Mouse (Mus musculus) megakaryocyte, embryonic 14.5 days (primary cell): ENCODE data around the gene Tenm1. TPM values are rescaled to one million over a fixed set of nuclear protein-coding genes. Genes with fewer than 3 reads are reported as not detected.

Source experiments
- H3K27me3 ChIP-seq: replicated peaks from 2 replicates; pipeline ENCODE3; 2012; ENCODE audit warnings: inconsistent platforms
- H3K36me3 ChIP-seq: replicated peaks from 2 replicates; pipeline ENCODE3; 2012; ENCODE audit warnings: low read length, inconsistent platforms, mixed read lengths
- H3K4me1 ChIP-seq: 2 replicates; pipeline ENCODE4 v1.6.1; 2012; ENCODE audit warnings: inconsistent platforms
- H3K4me3 ChIP-seq: replicated peaks from 2 replicates; pipeline ENCODE3; 2012; ENCODE audit warnings: moderate library complexity, mild to moderate bottlenecking, inconsistent platforms
- H3K9me3 ChIP-seq: 2 replicates; pipeline ENCODE4 v1.6.1; 2012; ENCODE audit warnings: inconsistent platforms
- FLI1 ChIP-seq: IDR thresholded peaks from 2 replicates; pipeline ENCODE4 v1.6.1; 2012; ENCODE audit warnings: low read length, inconsistent platforms, mixed read lengths
- GATA1 ChIP-seq: IDR thresholded peaks from 3 replicates; pipeline ENCODE4 v1.6.1; 2012; ENCODE audit warnings: mixed read lengths, low read length, inconsistent platforms, borderline replicate concordance
- polyA plus RNA-seq: library from polyadenylated mRNA; stranded (reverse); fragments of >175 nt; gene quantifications from 2 replicates; pipeline ENCODE4 v1.2.3, GENCODE M21; 2012; ENCODE audit warnings: low replicate concordance; ENCODE audit not compliant: insufficient read depth

Gene Tenm1
- polyA plus RNA-seq, 1 experiment = not detected

- TF ChIP-seq GATA1 (no peak), FLI1 (no peak)
- Histone ChIP-seq H3K4me3 (no peak overlapping the region), H3K4me1 (no peaks in the 10 kb centered on the region), H3K9me3 (no peaks in the 10 kb centered on the region), H3K27me3 (no peaks in the 10 kb centered on the region), H3K36me3 (no peaks in the 10 kb centered on the region)
These were observed 455.4 kb downstream of the Tenm1 start for GRCm38 (mm10) chrX:42973562-42973961.

GRCm38 (mm10) chrX:42967611-42968010 is 461.3 kb downstream of the Tenm1 start:
- no peaks in the 10 kb centered on the region for H3K4me1 ChIP-seq
- no peaks in the 10 kb centered on the region for H3K36me3 ChIP-seq
- no peaks in the 10 kb centered on the region for H3K9me3 ChIP-seq
- no peak overlapping the region for H3K4me3 ChIP-seq
- TF ChIP-seq FLI1 (no peak), GATA1 (no peak)
- H3K27me3 ChIP-seq = no peaks in the 10 kb centered on the region

GRCm38 (mm10) chrX:42861731-42862130 is 567.2 kb downstream of the Tenm1 start:
- H3K4me1 ChIP-seq = no peaks in the 10 kb centered on the region
- H3K9me3 ChIP-seq = no peaks in the 10 kb centered on the region
- H3K36me3 ChIP-seq = no peaks in the 10 kb centered on the region
- TF ChIP-seq GATA1 (no peak), FLI1 (no peak)
- H3K4me3 ChIP-seq = no peak overlapping the region
- H3K27me3 ChIP-seq = no peaks in the 10 kb centered on the region

- Histone ChIP-seq H3K36me3 (no peaks in the 10 kb centered on the region), H3K4me1 (no peaks in the 10 kb centered on the region), H3K27me3 (no peaks in the 10 kb centered on the region), H3K4me3 (no peak overlapping the region), H3K9me3 (no peaks in the 10 kb centered on the region)
- TF ChIP-seq FLI1 (no peak), GATA1 (no peak)
These were observed 647.4 kb downstream of the Tenm1 start for GRCm38 (mm10) chrX:42781566-42781965.

- Histone ChIP-seq H3K4me3 (no peak overlapping the region), H3K4me1 (no peaks in the 10 kb centered on the region), H3K27me3 (no peaks in the 10 kb centered on the region), H3K36me3 (no peaks in the 10 kb centered on the region), H3K9me3 (no peaks in the 10 kb centered on the region)
- TF ChIP-seq FLI1 = no peak
- TF ChIP-seq GATA1 = no peak
These were observed 710.7 kb downstream of the Tenm1 start for GRCm38 (mm10) chrX:42718078-42718785.

- Histone ChIP-seq H3K27me3 (no peaks in the 10 kb centered on the region), H3K36me3 (no peaks in the 10 kb centered on the region), H3K9me3 (no peaks in the 10 kb centered on the region), H3K4me3 (no peak overlapping the region), H3K4me1 (no peaks in the 10 kb centered on the region)
- TF ChIP-seq FLI1 (no peak), GATA1 (no peak)
These were observed 728.6 kb downstream of the Tenm1 start for GRCm38 (mm10) chrX:42700291-42700690.

- Histone ChIP-seq H3K27me3 (no peaks in the 10 kb centered on the region), H3K9me3 (no peaks in the 10 kb centered on the region), H3K4me3 (no peak overlapping the region), H3K36me3 (no peaks in the 10 kb centered on the region), H3K4me1 (no peaks in the 10 kb centered on the region)
- TF ChIP-seq FLI1 = no peak
These were observed 781.8 kb downstream of the Tenm1 start for GRCm38 (mm10) chrX:42647131-42647530.

GRCm38 (mm10) chrX:42580521-42580920 is 848.4 kb downstream of the Tenm1 start:
- Histone ChIP-seq H3K4me1 (no peaks in the 10 kb centered on the region), H3K9me3 (0 out of 2 replicates have a peak, but pooled peaks cover 2% of the 10 kb centered on the region), H3K36me3 (no peaks in the 10 kb centered on the region), H3K27me3 (peaks cover 9% of the 10 kb centered on the region), H3K4me3 (no peak overlapping the region)
- no peak for TF ChIP-seq GATA1
- no peak for TF ChIP-seq FLI1

GRCm38 (mm10) chrX:42558683-42559082 is 870.2 kb downstream of the Tenm1 start:
- TF ChIP-seq FLI1 (no peak), GATA1 (no peak)
- H3K9me3 ChIP-seq = no peaks in the 10 kb centered on the region

GRCm38 (mm10) chrX:42557284-42557683 is 871.6 kb downstream of the Tenm1 start:
- TF ChIP-seq FLI1 = no peak
- no peak for TF ChIP-seq GATA1
- Histone ChIP-seq H3K36me3 (no peaks in the 10 kb centered on the region), H3K4me1 (no peaks in the 10 kb centered on the region), H3K4me3 (no peak overlapping the region), H3K9me3 (no peaks in the 10 kb centered on the region), H3K27me3 (peaks cover 18% of the 10 kb centered on the region)

More at GRCm38 (mm10) chrX:42558683-42559082, 870.2 kb downstream of the Tenm1 start:
- H3K4me3 ChIP-seq = no peak overlapping the region
- H3K4me1 ChIP-seq = no peaks in the 10 kb centered on the region
- H3K27me3 ChIP-seq = peaks cover 18% of the 10 kb centered on the region
- no peaks in the 10 kb centered on the region for H3K36me3 ChIP-seq

- Histone ChIP-seq H3K4me1 (no peaks in the 10 kb centered on the region), H3K4me3 (no peak overlapping the region), H3K27me3 (no peaks in the 10 kb centered on the region), H3K36me3 (no peaks in the 10 kb centered on the region), H3K9me3 (no peaks in the 10 kb centered on the region)
- TF ChIP-seq FLI1 = no peak
- TF ChIP-seq GATA1 = no peak
These were observed 880.4 kb downstream of the Tenm1 start for GRCm38 (mm10) chrX:42548513-42548912.
